ENCODE assay signal across 18 mouse cellular contexts in genomic region chr1:33269162-33269561, GRCm38 (mm10).
DNase-seq lines count a peak whose midpoint lies in the region; ATAC-seq lines count a peak whose summit lies in the region.
"Had no signal": no experiment of that assay in that cellular context is flagged by ENCODE, and none has a peak within 500 bp of the region (broad histone marks: within the 10 kb centered on the region; RNA-seq: fewer than 3 reads in every experiment).

No protein-coding gene starts in this region.

- no peak overlapping the region for H3K4me3 ChIP-seq in forebrain, embryonic 12.5 days (replicated peaks)
- no peak overlapping the region for H3K4me3 ChIP-seq in forebrain, embryonic 10.5 days
- no peak overlapping the region for H3K4me3 ChIP-seq in midbrain, embryonic 13.5 days (replicated peaks)
- no peak overlapping the region for H3K4me3 ChIP-seq in midbrain, embryonic 16.5 days (ENCODE audit: low read depth, low read length)
- H3K4me3 ChIP-seq in forebrain, embryonic 13.5 days = no peak overlapping the region
- H3K4me3 ChIP-seq: embryonic facial prominence, embryonic 10.5 days; heart, adult 2 months; heart, embryonic 15.5 days had no signal

- no peak overlapping the region for H3K9ac ChIP-seq in forebrain, embryonic 12.5 days
- no peak overlapping the region for H3K9ac ChIP-seq in midbrain, embryonic 13.5 days (replicated peaks)
- H3K9ac ChIP-seq in midbrain, embryonic 16.5 days (ENCODE audit: low read depth, low read length) = no peak overlapping the region
- no peak overlapping the region for H3K9ac ChIP-seq in forebrain, embryonic 13.5 days
- H3K9ac ChIP-seq: heart, embryonic 15.5 days; hindbrain, embryonic 14.5 days had no signal

- H3K36me3 ChIP-seq in forebrain, embryonic 12.5 days (replicated peaks) = no peaks in the 10 kb centered on the region
- H3K36me3 ChIP-seq in forebrain, embryonic 10.5 days (replicated peaks) = no peaks in the 10 kb centered on the region
- no peaks in the 10 kb centered on the region for H3K36me3 ChIP-seq in midbrain, embryonic 13.5 days
- no peaks in the 10 kb centered on the region for H3K36me3 ChIP-seq in midbrain, embryonic 16.5 days (ENCODE audit: control insufficient read depth, insufficient read depth, low read length)
- H3K36me3 ChIP-seq in forebrain, embryonic 13.5 days (ENCODE audit: poor library complexity, severe bottlenecking) = no peaks in the 10 kb centered on the region
- H3K36me3 ChIP-seq: embryonic facial prominence, embryonic 10.5 days; heart, embryonic 15.5 days had no signal

- no peak overlapping the region for H3K4me2 ChIP-seq in forebrain, embryonic 12.5 days
- H3K4me2 ChIP-seq in midbrain, embryonic 13.5 days (replicated peaks) = no peak overlapping the region
- no peak overlapping the region for H3K4me2 ChIP-seq in midbrain, embryonic 16.5 days (ENCODE audit: low read length)
- no peak overlapping the region for H3K4me2 ChIP-seq in forebrain, embryonic 13.5 days
- H3K4me2 ChIP-seq: heart, embryonic 11.5 days; heart, embryonic 15.5 days; hindbrain, embryonic 14.5 days had no signal

- H3K27ac ChIP-seq in forebrain, embryonic 12.5 days = no peak overlapping the region
- no peak overlapping the region for H3K27ac ChIP-seq in forebrain, embryonic 10.5 days
- no peak overlapping the region for H3K27ac ChIP-seq in midbrain, embryonic 13.5 days
- no peak overlapping the region for H3K27ac ChIP-seq in midbrain, embryonic 16.5 days (ENCODE audit: low read length)
- no peak overlapping the region for H3K27ac ChIP-seq in forebrain, embryonic 13.5 days
- H3K27ac ChIP-seq: embryonic facial prominence, embryonic 10.5 days; heart, adult 2 months; heart, embryonic 15.5 days; hindbrain, embryonic 14.5 days had no signal

- no peak for DNase-seq in forebrain, embryonic 10.5 days (ENCODE audit: extremely low spot score, low spot score)
- DNase-seq in cerebellum, adult 11 months = no peak
- DNase-seq in cerebellum, postnatal 14 days = no peak
- DNase-seq: adrenal gland, postnatal 10 days; cerebellum, adult 18-20 months; cerebellum, adult 9-11 months; gastrocnemius, postnatal 14 days; heart, adult 2 months had no signal

- no peaks in the 10 kb centered on the region for H3K9me3 ChIP-seq in forebrain, embryonic 12.5 days
- no peaks in the 10 kb centered on the region for H3K9me3 ChIP-seq in forebrain, embryonic 10.5 days
- no peaks in the 10 kb centered on the region for H3K9me3 ChIP-seq in midbrain, embryonic 13.5 days
- no peaks in the 10 kb centered on the region for H3K9me3 ChIP-seq in midbrain, embryonic 16.5 days (replicated peaks; ENCODE audit: control insufficient read depth, low read length, poor library complexity, severe bottlenecking)
- H3K9me3 ChIP-seq in forebrain, embryonic 13.5 days (replicated peaks) = no peaks in the 10 kb centered on the region
- H3K9me3 ChIP-seq: embryonic facial prominence, embryonic 10.5 days; heart, embryonic 15.5 days had no signal

- WGBS in forebrain, embryonic 12.5 days = 55% methylated on average over 4 of the region's 4 CpGs
- 77% methylated on average over 4 of the region's 4 CpGs for WGBS in forebrain, embryonic 10.5 days
- WGBS in midbrain, embryonic 13.5 days = 58% methylated on average over 4 of the region's 4 CpGs
- WGBS in midbrain, embryonic 16.5 days = 66% methylated on average over 4 of the region's 4 CpGs
- WGBS in forebrain, embryonic 13.5 days = 35% methylated on average over 4 of the region's 4 CpGs

- ATAC-seq in forebrain, embryonic 12.5 days (ENCODE audit: low FRiP score) = peak; percentile 62; the same call in 1 of the 2 replicates
- 0 out of 2 replicates have a peak, but pooled peaks have one; percentile 43 for ATAC-seq in midbrain, embryonic 13.5 days
- ATAC-seq in midbrain, embryonic 16.5 days = no peak
- peak; percentile 66 for ATAC-seq in forebrain, embryonic 13.5 days
- ATAC-seq: inflammation-experienced regulatory T-cells, adult 6 months; intestine, postnatal 0 days had no signal

- H3K4me1 ChIP-seq in forebrain, embryonic 12.5 days = peaks cover 7% of the 10 kb centered on the region; the same call in 1 of the 2 replicates
- H3K4me1 ChIP-seq in forebrain, embryonic 10.5 days = peaks cover 3% of the 10 kb centered on the region; the same call in 1 of the 2 replicates
- peaks cover 8% of the 10 kb centered on the region; the same call in 1 of the 2 replicates for H3K4me1 ChIP-seq in midbrain, embryonic 13.5 days (replicated peaks)
- peaks cover 5% of the 10 kb centered on the region for H3K4me1 ChIP-seq in midbrain, embryonic 16.5 days (ENCODE audit: control insufficient read depth, insufficient read depth, low read length)
- H3K4me1 ChIP-seq in forebrain, embryonic 13.5 days = peaks cover 22% of the 10 kb centered on the region
- H3K4me1 ChIP-seq: embryonic facial prominence, embryonic 10.5 days had no signal

- H3K27me3 ChIP-seq in forebrain, embryonic 12.5 days = no peaks in the 10 kb centered on the region
- H3K27me3 ChIP-seq in forebrain, embryonic 10.5 days (ENCODE audit: poor library complexity, severe bottlenecking) = no peaks in the 10 kb centered on the region
- no peaks in the 10 kb centered on the region for H3K27me3 ChIP-seq in midbrain, embryonic 13.5 days
- H3K27me3 ChIP-seq in midbrain, embryonic 16.5 days (ENCODE audit: control insufficient read depth, insufficient read depth, low read depth, low read length) = no peaks in the 10 kb centered on the region
- no peaks in the 10 kb centered on the region for H3K27me3 ChIP-seq in forebrain, embryonic 13.5 days
- H3K27me3 ChIP-seq: heart, embryonic 15.5 days had no signal
